Mouse (Mus musculus) heart, embryonic 10.5 days (tissue): ENCODE data around the gene Lrrd1. TPM values are rescaled to one million over a fixed set of nuclear protein-coding genes. Genes with fewer than 3 reads are reported as not detected.
"Not testable (repeated sequence)": the region's sequence is repeated elsewhere in the genome, so short reads cannot be mapped to it uniquely, and the experiment has no call there.

ENCODE experiments used
- DNase-seq: peaks from one replicate; pipeline ENCODE4 v3.0.0-alpha.2; 2017; ENCODE audit warnings: low spot score
- H3K27ac ChIP-seq: fragments of 300-500 bp; sonication (generic); 2 replicates; pipeline ENCODE4 v1.5.1; 2016; ENCODE audit warnings: mild to moderate bottlenecking
- H3K27me3 ChIP-seq: fragments of 300-500 bp; sonication (generic); 2 replicates; pipeline ENCODE4 v1.6.1; 2016; ENCODE audit warnings: mild to moderate bottlenecking; ENCODE audit not compliant: poor library complexity, insufficient read depth, severe bottlenecking
- H3K36me3 ChIP-seq: fragments of 300-500 bp; sonication (generic); 2 replicates; pipeline ENCODE4 v1.6.1; 2016; ENCODE audit warnings: mild to moderate bottlenecking, moderate library complexity
- H3K4me1 ChIP-seq: fragments of 300-500 bp; sonication (generic); 2 replicates; pipeline ENCODE4 v1.6.1; 2016; ENCODE audit warnings: mild to moderate bottlenecking
- H3K4me3 ChIP-seq: fragments of 300-500 bp; sonication (generic); 2 replicates; pipeline ENCODE4 v1.5.1; 2016; ENCODE audit warnings: mild to moderate bottlenecking, moderate library complexity
- H3K9me3 ChIP-seq: fragments of 300-500 bp; sonication (generic); 2 replicates; pipeline ENCODE4 v1.6.1; 2016; ENCODE audit warnings: mild to moderate bottlenecking, moderate library complexity
- WGBS: fragments of 180-500 bp; shearing (Covaris S2); methylation state at CpG from one replicate; pipeline ENCODE4 v1.1.7; 2016; 5-methylcytosine and 5-hydroxymethylcytosine counted together
- polyA plus RNA-seq: library from polyadenylated mRNA; unstranded; fragments of >200 nt; fragmentation: Nextera tagmentation; extraction: Ambion mirVana; gene quantifications from 2 replicates; pipeline ENCODE4 v1.2.1, GENCODE M21; 2016

The Lrrd1 gene
- polyA plus RNA-seq, 1 experiment from 2014 or later = 0.11 TPM

DNA sequence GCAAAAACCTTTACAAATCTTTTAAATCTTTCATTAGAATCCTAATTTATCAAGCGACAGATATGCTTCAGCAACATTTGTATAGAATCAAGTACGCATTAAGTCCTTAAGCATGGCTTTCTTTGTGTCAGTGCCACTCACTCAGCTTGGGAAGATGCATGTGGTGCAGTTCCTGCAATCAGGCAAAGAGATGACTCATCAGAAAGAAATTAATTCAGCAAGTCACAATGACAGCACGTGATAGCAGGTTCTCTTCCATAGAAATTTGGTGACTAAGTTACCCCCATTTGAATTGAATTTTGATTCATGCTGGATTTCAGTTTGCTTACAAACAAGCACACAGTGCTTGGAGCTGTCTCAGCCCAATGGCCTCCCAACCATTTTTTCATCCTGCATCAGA lies 28.5 kb downstream of the Lrrd1 start:
- no peaks in the 10 kb centered on the region for H3K36me3 ChIP-seq
- H3K27me3 ChIP-seq = no peaks in the 10 kb centered on the region
- DNase-seq = no peak
- 82% methylated on average over 3 of the region's 3 CpGs for WGBS
- no peak overlapping the region for H3K4me3 ChIP-seq
- H3K27ac ChIP-seq = no peak overlapping the region
- H3K9me3 ChIP-seq = peaks cover 3% of the 10 kb centered on the region; the same call in 1 of the 2 replicates
- H3K4me1 ChIP-seq = no peaks in the 10 kb centered on the region

DNA sequence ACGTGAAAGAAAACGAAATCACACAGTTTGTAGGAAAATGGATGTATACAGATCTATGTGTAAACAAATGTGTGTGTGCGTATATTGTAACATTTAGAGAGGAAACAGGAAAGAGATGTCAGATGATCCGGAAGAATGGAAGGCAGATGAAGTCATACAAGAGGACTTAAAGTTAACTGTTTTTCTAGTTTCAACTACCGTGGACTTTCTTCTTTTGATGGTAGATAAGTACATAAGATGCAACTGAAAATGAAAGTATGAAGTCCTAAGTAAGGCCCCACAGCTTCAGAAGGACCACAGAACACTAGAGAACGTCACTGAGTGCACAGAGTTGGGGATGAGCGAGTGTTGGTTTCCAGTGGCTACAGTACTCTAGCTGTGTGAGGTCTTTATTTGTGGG lies 41.9 kb downstream of the Lrrd1 start:
- H3K27me3 ChIP-seq, H3K27ac ChIP-seq, DNase-seq, H3K9me3 ChIP-seq, H3K36me3 ChIP-seq, H3K4me1 ChIP-seq, H3K4me3 ChIP-seq: not testable (repeated sequence)
- 76% methylated on average over 6 of the region's 7 CpGs for WGBS

DNA sequence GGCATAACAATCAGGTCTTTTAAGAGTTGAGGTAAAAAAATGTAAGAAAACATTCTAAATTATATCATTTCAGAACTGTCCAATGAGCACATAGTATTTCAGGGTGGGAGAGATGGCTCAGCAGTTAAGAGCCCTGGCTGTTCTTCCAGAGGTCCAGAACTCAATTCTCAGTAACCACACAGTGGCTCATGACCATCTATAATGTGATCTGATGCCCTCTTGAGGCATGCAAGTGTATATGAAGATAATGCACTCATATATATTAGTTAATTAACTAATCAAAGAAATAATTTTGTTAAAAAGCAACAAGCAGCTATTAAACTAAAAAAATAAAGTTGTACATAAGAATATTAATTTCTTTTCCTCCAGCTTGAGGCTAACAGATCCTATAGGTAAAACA lies 44.2 kb downstream of the Lrrd1 start:
- Histone ChIP-seq H3K27me3 (no peaks in the 10 kb centered on the region), H3K4me3 (no peak overlapping the region), H3K4me1 (peaks cover 6% of the 10 kb centered on the region), H3K36me3 (no peaks in the 10 kb centered on the region), H3K27ac (no peak overlapping the region), H3K9me3 (no peaks in the 10 kb centered on the region)
- DNase-seq = no peak

DNA sequence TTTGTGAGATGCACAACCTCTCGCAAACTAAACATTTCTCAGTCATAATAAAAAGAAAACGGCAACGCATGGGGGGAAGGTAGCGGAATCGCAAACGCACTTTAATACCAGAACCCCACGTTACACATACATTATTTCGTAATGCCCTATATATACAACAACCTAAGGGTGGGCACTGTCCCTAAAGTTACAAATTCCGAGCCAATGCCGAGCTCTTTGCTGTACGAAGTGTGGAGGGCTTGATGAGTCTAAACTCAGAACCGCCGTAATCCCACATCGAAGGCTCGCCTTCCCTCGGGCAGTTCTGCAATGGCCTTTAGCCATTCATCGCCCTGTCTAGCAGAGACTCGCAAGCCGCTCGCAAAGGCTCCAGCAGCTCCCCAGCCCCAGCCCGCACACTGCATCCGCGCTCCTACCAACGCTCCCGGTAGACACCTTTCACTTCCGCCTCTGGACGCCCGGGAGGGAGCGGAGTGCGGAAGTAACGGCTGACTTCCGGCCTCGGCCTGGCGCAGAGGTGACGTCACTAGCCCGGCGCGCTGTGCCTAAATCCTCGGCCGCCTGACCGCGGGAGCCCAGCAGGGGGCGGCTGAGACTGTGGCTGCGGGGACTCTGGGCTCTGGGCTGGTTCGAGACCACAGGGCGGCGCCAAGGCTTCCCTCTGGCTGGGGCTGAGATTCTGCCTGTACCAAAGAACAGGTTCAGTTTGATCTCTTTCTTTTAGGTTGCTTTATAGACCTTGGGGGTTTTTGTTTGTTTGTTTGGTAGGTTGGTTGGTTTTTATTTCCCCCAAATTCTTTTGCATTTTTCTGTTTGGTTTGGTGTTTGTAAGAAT lies 48.7 kb downstream of the Lrrd1 start, which contains the start of gene Mterf1a:
Gene Mterf1a (minus strand): TSS at position 475 of the 835 bp plus-strand sequence.
- H3K9me3 ChIP-seq, H3K4me1 ChIP-seq, H3K36me3 ChIP-seq, H3K27me3 ChIP-seq, DNase-seq: not testable (repeated sequence)
- peak within 1 kb of the TSS; percentile 56 for H3K4me3 ChIP-seq
- 4% methylated on average over 10 of the region's 47 CpGs for WGBS
- peak within 1 kb of the TSS; percentile 47; the same call in 1 of the 2 replicates for H3K27ac ChIP-seq

DNA sequence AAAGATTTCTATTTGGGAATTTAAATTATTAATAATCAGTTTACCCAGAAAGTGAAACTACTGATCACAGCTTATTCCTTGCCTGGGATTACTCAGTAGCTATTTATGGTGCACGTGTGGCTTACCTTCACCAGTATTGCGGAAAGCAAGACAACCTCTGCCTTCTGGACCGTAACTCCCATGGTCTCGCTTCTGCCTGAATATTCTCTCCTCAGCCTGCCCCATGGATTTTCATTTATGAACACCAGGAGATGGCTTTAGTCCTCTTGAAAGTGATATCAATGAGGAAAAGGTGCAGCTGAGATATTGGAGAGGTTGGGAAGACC lies 49.3 kb downstream of the Lrrd1 start:
- not testable (repeated sequence) for H3K4me3 ChIP-seq, H3K27ac ChIP-seq, H3K27me3 ChIP-seq, H3K4me1 ChIP-seq, DNase-seq, H3K36me3 ChIP-seq, H3K9me3 ChIP-seq
- 98% methylated on average over 4 of the region's 4 CpGs for WGBS

DNA sequence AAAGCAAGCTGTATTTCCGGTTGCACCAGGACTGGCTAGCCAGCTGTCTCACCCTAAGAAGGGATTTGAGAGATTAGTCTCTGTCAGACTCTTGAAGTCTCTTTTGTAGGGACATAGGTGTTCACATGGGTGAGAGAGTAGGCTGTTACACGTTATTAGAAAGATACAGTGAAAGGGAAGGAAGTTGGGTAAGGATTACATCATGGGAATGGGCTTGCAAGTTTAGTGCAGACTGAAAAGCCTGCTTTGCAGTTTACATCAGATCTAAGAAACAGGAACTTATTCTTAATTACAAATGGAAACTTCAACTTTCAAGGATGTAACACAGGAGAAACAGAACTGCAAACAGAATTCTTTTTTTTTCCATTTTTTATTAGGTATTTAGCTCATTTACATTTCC lies 60.5 kb downstream of the Lrrd1 start:
- H3K9me3 ChIP-seq = no peaks in the 10 kb centered on the region
- 64% methylated on average over 2 of the region's 2 CpGs for WGBS
- no peak overlapping the region for H3K27ac ChIP-seq
- DNase-seq = no peak
- H3K4me3 ChIP-seq = no peak overlapping the region
- H3K4me1 ChIP-seq = no peaks in the 10 kb centered on the region
- H3K27me3 ChIP-seq = no peaks in the 10 kb centered on the region
- no peaks in the 10 kb centered on the region for H3K36me3 ChIP-seq

Other genes starting within 250 kb of the Lrrd1 start
- 11.5 and 13.9 TPM in 2 replicates for gene Pex1, start 249.1 kb upstream of the Lrrd1 start, polyA plus RNA-seq
- gene Rbm48, start 248.6 kb upstream of the Lrrd1 start, polyA plus RNA-seq = 10.9 and 11.4 TPM in 2 replicates
- not detected in 2 replicates for gene Tmbim7, start 194.0 kb upstream of the Lrrd1 start, polyA plus RNA-seq
- gene Gatad1, start 188.0 kb upstream of the Lrrd1 start, polyA plus RNA-seq = 63.0 and 68.9 TPM in 2 replicates
- 8.3 and 9.1 TPM in 2 replicates for gene Ankib1, start 42.2 kb upstream of the Lrrd1 start, polyA plus RNA-seq
- gene Krit1, start 42.0 kb upstream of the Lrrd1 start, polyA plus RNA-seq = 44.2 and 45.1 TPM in 2 replicates
- 6.2 and 7.5 TPM in 2 replicates for gene Mterf1a, start 48.8 kb downstream of the Lrrd1 start, polyA plus RNA-seq
- 107 and 121 TPM in 2 replicates for gene Akap9, start 82.9 kb downstream of the Lrrd1 start, polyA plus RNA-seq